Mouse (Mus musculus) embryonic fibroblast, embryonic 13.5 days (primary cell): ENCODE measurements around the gene Cnot6. TPM values are rescaled to one million over a fixed set of nuclear protein-coding genes. Genes with fewer than 3 reads are reported as not detected.

Source experiments
- H3K27ac ChIP-seq: 2 replicates; pipeline ENCODE4 v1.5.1; 2012; ENCODE audit warnings: low read length, control low read depth, inconsistent platforms; ENCODE audit not compliant: insufficient read depth
- H3K4me1 ChIP-seq: 2 replicates; pipeline ENCODE4 v1.6.1; 2011; ENCODE audit warnings: low read length; ENCODE audit not compliant: control insufficient read depth, insufficient read depth
- H3K4me3 ChIP-seq: 2 replicates; pipeline ENCODE4 v1.5.1; 2011; ENCODE audit warnings: mild to moderate bottlenecking, control low read depth, low read length; ENCODE audit not compliant: insufficient read depth
- CTCF ChIP-seq: IDR thresholded peaks from 2 replicates; pipeline ENCODE4 v1.5.1; 2011; ENCODE audit warnings: mild to moderate bottlenecking, control low read depth, low read length, moderate library complexity, borderline replicate concordance; ENCODE audit not compliant: insufficient read depth
- POLR2A ChIP-seq: IDR thresholded peaks from 2 replicates; pipeline ENCODE4 v1.6.1; 2011; ENCODE audit warnings: low read depth, mild to moderate bottlenecking, control low read depth, low read length, moderate library complexity
- polyA plus RNA-seq: library from polyadenylated mRNA; stranded (reverse); fragments of >200 nt; gene quantifications from 2 replicates; pipeline ENCODE4 v1.2.4, GENCODE M21; 2011; ENCODE audit warnings: low read depth; ENCODE audit not compliant: missing spikeins, insufficient read length

Cnot6 gene
- polyA plus RNA-seq, 1 experiment = 94.8 TPM

- no peaks in the 10 kb centered on the region for H3K4me1 ChIP-seq
- H3K27ac ChIP-seq = no peak overlapping the region
- no peak for TF ChIP-seq CTCF
- no peak for TF ChIP-seq POLR2A
- H3K4me3 ChIP-seq = no peak overlapping the region
Observed at GRCm38 (mm10) chr11:49738659-49739406, 26.3 kb upstream of the Cnot6 start.

- TF ChIP-seq POLR2A (no peak), CTCF (no peak)
- no peak overlapping the region for H3K27ac ChIP-seq
- no peaks in the 10 kb centered on the region for H3K4me1 ChIP-seq
- no peak overlapping the region for H3K4me3 ChIP-seq
Observed at GRCm38 (mm10) chr11:49737625-49738024, 25.1 kb upstream of the Cnot6 start.

GRCm38 (mm10) chr11:49734771-49735170 is 22.2 kb upstream of the Cnot6 start:
- H3K4me3 ChIP-seq = no peak overlapping the region
- TF ChIP-seq CTCF = no peak
- no peak overlapping the region for H3K27ac ChIP-seq
- no peaks in the 10 kb centered on the region for H3K4me1 ChIP-seq

GRCm38 (mm10) chr11:49730275-49730948 is 17.9 kb upstream of the Cnot6 start:
- no peak for TF ChIP-seq CTCF
- TF ChIP-seq POLR2A = no peak
- Histone ChIP-seq H3K4me1 (no peaks in the 10 kb centered on the region), H3K27ac (no peak overlapping the region), H3K4me3 (no peak overlapping the region)

GRCm38 (mm10) chr11:49727877-49728276 is 15.4 kb upstream of the Cnot6 start:
- H3K27ac ChIP-seq = no peak overlapping the region
- H3K4me3 ChIP-seq = no peak overlapping the region
- TF ChIP-seq POLR2A (no peak), CTCF (peak; percentile 35; the same call in 1 of the 2 replicates)
- peaks cover 4% of the 10 kb centered on the region for H3K4me1 ChIP-seq

- no peak overlapping the region for H3K27ac ChIP-seq
- H3K4me3 ChIP-seq = no peak overlapping the region
- H3K4me1 ChIP-seq = peaks cover 4% of the 10 kb centered on the region
- TF ChIP-seq POLR2A (no peak), CTCF (no peak)
Observed at GRCm38 (mm10) chr11:49726800-49727199, 14.3 kb upstream of the Cnot6 start.

GRCm38 (mm10) chr11:49724676-49725075 is 12.2 kb upstream of the Cnot6 start:
- H3K27ac ChIP-seq = no peak overlapping the region
- TF ChIP-seq CTCF (no peak), POLR2A (no peak)
- no peak overlapping the region for H3K4me3 ChIP-seq
- peaks cover 4% of the 10 kb centered on the region for H3K4me1 ChIP-seq

- Histone ChIP-seq H3K4me1 (peaks cover 4% of the 10 kb centered on the region), H3K4me3 (no peak overlapping the region)
- TF ChIP-seq CTCF (no peak), POLR2A (no peak)
Observed at GRCm38 (mm10) chr11:49723281-49723680, 10.8 kb upstream of the Cnot6 start.

GRCm38 (mm10) chr11:49722692-49723091 is 10.2 kb upstream of the Cnot6 start:
- Histone ChIP-seq H3K4me1 (peaks cover 4% of the 10 kb centered on the region), H3K27ac (no peak overlapping the region), H3K4me3 (no peak overlapping the region)
- TF ChIP-seq CTCF (no peak), POLR2A (no peak)

More at GRCm38 (mm10) chr11:49723281-49723680, 10.8 kb upstream of the Cnot6 start:
- no peak overlapping the region for H3K27ac ChIP-seq

GRCm38 (mm10) chr11:49721358-49721757 is 8.8 kb upstream of the Cnot6 start:
- Histone ChIP-seq H3K4me1 (peaks cover 4% of the 10 kb centered on the region), H3K27ac (no peak overlapping the region), H3K4me3 (no peak overlapping the region)
- TF ChIP-seq CTCF = no peak
